Mouse (Mus musculus): ENCODE data around the gene Sema5a.

- TF ChIP-seq MAFK (IDR thresholded peaks at IDR 0.05; ENCODE audit: insufficient replicate concordance, low read length) (no peak), RAD21 (IDR thresholded peaks at IDR 0.05; ENCODE audit: low read depth, low read length) (no peak), EP300 (IDR thresholded peaks at IDR 0.05; ENCODE audit: low read length) (no peak), POLR2A (IDR thresholded peaks at IDR 0.05; ENCODE audit: low read depth, low read length) (no peak), HCFC1 (IDR thresholded peaks at IDR 0.05; ENCODE audit: low read depth, low read length) (no peak), CTCF (conservative IDR thresholded peaks at IDR 0.05 in 1 of 2, IDR thresholded peaks at IDR 0.05 in 1 of 2; ENCODE audit: low read depth in 2 of 2, low read length in 2 of 2) (no peak), ELF1 (IDR thresholded peaks at IDR 0.05; ENCODE audit: low read depth, low read length) (no peak), RCOR1 (conservative IDR thresholded peaks at IDR 0.05; ENCODE audit: low read depth, low read length) (no peak), KAT2A (IDR thresholded peaks at IDR 0.05; ENCODE audit: insufficient replicate concordance, low read length) (no peak), PAX5 (IDR thresholded peaks at IDR 0.05; ENCODE audit: low read length) (no peak), CHD2 (IDR thresholded peaks at IDR 0.05; ENCODE audit: low read length) (no peak), USF1 (IDR thresholded peaks at IDR 0.05; ENCODE audit: low read depth, low read length) (no peak)
Observed at GRCm38 (mm10) chr15:32533541-32534080, 289.0 kb downstream of the Sema5a start.

Measured in CH12.LX (cell line).